Mouse (Mus musculus) right cerebral cortex, postnatal 4 days (tissue): Measurements from ENCODE around the gene Kcnj4.

ENCODE experiments used
- DNase-seq: peaks from one replicate; pipeline ENCODE4 v3.0.0-alpha.2; 2022

Kcnj4 gene

DNA sequence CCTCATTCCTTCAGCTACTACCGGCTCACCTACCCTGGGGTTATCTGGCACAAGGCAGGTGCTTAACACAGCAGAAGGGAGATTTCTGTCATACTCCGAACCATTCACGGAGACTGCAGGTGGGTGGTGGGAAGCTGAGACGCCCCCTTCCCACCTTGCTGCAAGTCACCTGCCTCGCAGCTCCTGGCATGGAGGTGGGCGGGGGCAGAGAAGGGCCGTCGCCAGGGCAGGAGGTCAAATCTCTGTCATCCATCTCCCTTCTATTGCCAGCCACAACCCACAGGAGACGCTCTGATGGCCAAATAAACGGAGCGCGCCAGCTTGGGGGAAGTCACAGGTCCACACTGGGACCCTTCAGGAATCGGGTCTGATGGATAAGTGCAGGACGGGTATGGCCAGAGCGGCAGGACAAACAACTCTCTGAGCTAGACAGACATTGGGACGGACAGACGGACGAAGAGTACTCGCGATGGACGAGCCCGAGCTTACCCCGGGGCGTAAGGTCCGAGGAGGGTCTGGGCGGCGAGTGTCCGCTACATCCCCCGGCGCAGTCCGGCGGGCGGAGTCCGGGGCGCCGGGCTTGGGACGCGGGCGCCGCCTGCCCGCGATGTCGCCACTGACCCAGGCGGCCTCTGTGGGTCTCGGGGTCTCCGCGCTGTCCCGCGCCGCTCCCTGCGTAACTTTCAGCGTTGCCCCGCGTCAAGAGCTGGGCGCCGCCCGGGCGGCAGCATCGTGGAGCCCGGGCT is at the start of gene Kcnj4:
Gene Kcnj4, minus strand, starts transcription at position 535 of the 746 bp plus-strand sequence.
- no peak for DNase-seq

DNA sequence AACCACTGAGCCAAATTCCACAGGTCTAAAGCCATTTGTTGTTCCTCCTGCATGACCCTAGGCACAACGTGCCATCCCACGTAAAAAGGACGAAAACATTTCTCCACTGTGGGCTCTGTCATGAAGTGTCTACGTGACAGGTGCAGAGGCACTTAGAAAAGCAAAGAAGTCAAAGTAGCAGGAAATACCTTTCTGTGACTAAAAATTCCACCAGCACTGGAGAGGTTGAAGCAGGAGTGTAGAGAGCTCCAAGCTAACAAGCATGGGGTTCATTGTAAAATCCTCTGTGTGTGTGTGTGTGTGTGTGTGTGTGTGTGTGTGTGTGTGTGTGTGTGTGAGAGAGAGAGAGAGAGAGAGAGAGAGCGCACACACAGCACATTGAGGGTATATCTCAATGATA is 47.5 kb upstream of the Kcnj4 start:
- no peak for DNase-seq

DNA sequence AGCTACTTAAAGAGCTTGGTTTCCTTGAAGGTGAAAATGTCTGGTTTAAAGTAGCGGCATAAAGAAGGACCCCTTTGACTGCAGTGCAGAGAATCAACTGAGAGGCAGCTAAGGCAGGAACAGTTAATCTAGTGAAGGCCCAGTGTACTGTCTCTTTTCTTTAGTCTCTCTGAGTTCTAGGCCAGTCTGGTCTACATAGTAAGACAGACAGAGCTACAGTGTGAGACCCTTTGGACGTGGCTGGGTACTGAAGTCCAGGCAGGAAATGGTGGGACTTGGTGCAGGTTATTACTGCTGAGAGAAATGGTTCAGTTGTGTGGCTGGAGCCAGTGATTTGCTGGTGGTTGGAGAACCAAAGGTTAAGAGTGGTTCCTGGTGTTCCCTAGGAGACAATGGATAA is 43.2 kb upstream of the Kcnj4 start:
- no peak for DNase-seq

GRCm38 (mm10) chr15:79547289-79547820 is 42.3 kb upstream of the Kcnj4 start:
- DNase-seq = no peak

GRCm38 (mm10) chr15:79546410-79547288 is 41.6 kb upstream of the Kcnj4 start, which contains the start of gene Ddx17:
TSS of gene Ddx17 (minus strand) at chr15:79546741.
- DNase-seq = peak; percentile 99

DNA sequence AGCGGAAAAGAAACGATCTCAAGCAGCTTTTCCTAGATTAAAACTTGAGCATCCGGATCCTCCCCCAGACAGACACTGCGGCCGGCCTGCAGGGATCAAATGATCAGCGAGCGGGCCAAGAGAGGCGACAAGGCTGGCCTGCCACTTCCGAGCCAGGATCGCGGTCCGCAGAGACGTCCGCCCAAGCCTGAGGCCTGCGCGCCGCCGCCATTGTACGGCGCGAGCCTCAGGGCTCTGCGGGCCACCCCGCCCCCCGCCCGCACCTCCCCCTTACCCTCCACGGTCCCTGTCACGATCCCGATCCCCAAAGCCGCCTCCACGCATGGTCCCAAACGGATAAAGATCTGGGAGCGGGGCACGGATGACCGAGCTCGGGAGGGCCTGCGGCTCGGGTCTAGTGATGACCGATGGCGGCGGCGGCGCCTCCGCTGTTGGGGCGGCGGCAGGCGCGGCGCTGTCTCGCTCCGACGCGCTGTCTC is 40.9 kb upstream of the Kcnj4 start:
- no peak for DNase-seq

GRCm38 (mm10) chr15:79545496-79545895 is 40.5 kb upstream of the Kcnj4 start:
- DNase-seq = no peak

DNA sequence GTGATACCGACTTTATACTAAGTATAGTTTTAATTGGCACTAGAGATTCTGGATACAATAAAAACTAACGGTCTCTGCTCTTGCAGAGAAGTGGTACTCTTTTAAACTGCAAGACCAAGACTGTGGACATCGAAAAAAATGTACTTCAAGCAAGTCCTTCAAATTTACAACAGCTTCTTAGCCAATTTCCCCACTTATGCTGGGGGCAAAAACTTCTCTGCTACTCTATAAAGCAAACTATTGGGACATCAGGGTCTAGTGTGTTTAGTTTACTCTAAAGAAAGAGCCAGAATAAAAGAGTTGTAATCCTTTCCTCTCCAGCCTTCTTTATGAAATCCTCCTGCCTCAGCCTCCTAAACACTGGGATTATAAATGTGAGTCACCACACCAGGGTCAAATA is 38.9 kb upstream of the Kcnj4 start:
- no peak for DNase-seq

DNA sequence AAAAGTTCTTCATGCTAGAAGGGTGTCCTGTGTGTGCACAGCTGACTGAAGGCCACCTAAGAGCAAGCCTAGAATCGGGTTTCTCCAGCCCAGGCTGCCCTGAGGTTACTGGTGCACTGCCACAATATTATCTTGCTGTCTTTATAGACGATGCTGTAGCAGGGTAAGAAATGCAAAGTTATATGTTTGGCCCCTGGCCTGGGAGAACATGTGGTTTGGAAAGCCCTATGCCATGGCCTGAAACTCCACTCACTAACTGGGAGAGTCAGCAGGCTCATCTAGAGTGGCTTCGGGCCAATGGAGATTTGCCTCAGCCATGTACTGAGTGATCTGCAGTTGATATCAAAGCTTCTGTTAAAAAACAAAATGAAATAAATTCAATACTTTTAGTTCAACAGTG is 28.8 kb upstream of the Kcnj4 start:
- no peak for DNase-seq

DNA sequence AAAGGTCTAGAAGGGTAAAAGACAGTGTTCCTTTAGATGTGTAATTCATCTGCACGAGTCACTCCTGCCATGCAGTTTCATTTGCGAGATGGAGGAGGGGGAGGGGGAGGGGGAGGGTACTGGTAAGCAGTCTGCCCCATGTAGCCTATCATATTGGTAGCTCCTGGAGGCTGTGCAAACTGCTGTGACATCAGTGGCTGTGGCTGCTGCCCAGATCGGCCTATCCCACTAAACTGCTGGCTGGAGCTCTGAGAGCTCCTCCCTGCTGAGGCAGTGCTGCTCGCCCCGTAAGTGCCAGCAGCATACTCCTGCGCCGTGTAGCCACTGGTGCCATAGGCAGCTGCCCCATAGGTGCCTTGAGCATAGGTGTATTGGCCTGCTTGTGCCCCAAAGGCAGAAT is 24.9 kb upstream of the Kcnj4 start:
- no peak for DNase-seq

- DNase-seq = no peak
Measured at GRCm38 (mm10) chr15:79527991-79528639, 23.1 kb upstream of the Kcnj4 start.

- DNase-seq = no peak
Measured at GRCm38 (mm10) chr15:79527192-79527591, 22.2 kb upstream of the Kcnj4 start.

DNA sequence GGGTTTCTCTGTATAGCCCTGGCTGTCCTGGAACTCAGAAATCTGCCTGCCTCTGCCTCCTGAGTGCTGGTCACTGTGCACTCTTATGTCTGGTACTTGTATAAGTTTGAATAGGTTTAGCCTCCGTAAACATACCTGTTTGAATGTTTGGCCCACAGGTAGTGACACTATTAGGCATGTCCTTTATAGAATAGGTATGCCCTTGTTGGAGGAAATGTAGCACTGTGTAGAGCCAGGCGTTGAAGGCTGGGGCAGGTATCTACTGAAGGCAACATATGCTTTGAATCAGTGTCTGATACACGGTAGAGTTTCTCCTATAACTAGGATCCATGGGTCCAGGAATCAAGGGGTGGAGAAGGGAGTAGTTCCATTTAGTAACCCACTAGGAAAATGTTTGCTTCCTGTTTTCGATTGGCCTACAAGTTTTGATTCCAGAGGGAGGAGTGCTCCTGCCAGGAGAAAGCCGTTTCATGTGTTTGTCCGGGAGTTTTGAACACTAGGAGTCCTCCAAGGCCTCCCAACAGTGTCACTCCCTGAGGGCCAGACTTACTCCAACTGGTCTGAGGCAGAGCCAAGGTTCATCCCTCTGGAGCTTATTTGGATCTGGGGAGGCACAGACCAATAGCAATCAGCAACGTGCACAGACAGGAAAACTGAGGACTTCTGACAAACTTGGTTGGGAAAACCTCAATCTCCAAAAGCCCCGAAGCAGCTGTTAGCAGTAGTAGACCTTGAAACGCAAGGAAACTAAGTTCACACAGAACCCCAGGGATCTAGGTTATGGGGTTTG is 21.1 kb upstream of the Kcnj4 start:
- DNase-seq = no peak

- DNase-seq = no peak
Measured at GRCm38 (mm10) chr15:79525564-79525963, 20.5 kb upstream of the Kcnj4 start.

DNA sequence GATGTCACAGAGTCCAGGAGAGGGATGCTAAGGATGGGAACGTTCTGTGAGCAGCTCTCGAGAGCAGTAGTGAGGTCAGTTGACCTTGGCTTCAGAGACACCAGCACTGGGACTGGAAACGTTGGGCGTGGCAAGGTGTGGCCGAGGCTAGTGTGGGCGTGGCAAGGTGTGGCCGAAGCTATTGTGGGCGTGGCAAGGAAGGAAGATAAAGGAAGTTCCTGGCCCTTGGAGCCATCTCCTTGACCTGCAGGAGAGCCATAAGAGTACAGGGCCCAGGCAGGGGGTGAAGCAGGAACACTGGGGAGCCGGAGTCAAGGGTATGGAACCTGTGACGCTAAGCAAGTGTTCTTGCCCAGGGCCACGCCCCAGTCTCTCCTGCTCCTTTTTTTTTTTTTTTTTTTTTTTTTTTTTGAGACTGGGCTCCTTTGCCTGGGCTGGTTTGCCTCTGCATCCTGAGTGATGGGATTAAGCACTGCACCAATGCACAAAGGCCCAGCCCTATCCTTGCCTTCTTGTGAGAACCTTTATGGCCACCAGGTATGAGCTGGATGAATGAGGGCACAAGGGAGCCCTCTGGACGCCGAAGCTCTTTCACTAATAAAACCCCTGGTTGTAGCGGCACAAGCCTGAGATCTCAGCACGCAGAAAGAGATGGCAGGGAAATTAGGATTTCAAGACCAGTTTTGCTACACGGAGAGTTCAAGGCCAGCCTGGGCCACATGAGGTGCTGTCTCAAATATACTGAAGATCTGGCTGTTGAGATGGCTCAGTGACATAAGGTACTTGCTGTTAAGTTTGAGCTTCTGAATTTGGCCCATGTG is 14.6 kb upstream of the Kcnj4 start:
- no peak for DNase-seq

GRCm38 (mm10) chr15:79518571-79518970 is 13.5 kb upstream of the Kcnj4 start:
- DNase-seq = no peak

DNA sequence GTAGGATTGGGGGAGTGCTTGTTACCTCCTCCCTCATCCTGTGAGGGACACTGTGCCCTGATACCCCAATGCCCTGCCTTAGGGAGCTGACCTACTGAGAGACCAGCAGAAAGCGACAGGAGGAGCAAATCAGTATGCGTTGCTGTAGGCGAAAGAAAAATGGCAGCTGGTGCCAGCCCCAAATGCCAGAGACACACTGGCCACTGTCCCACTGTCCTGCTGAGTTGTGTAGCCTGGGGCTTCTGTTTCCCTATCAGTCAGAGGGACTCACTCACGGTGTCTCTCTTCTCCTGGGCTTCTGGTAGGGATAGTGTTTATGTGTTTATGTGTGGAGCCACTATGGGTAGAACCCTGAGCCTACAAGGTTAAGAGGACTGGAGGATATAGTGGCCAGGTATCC is 12.7 kb upstream of the Kcnj4 start:
- no peak for DNase-seq

DNA sequence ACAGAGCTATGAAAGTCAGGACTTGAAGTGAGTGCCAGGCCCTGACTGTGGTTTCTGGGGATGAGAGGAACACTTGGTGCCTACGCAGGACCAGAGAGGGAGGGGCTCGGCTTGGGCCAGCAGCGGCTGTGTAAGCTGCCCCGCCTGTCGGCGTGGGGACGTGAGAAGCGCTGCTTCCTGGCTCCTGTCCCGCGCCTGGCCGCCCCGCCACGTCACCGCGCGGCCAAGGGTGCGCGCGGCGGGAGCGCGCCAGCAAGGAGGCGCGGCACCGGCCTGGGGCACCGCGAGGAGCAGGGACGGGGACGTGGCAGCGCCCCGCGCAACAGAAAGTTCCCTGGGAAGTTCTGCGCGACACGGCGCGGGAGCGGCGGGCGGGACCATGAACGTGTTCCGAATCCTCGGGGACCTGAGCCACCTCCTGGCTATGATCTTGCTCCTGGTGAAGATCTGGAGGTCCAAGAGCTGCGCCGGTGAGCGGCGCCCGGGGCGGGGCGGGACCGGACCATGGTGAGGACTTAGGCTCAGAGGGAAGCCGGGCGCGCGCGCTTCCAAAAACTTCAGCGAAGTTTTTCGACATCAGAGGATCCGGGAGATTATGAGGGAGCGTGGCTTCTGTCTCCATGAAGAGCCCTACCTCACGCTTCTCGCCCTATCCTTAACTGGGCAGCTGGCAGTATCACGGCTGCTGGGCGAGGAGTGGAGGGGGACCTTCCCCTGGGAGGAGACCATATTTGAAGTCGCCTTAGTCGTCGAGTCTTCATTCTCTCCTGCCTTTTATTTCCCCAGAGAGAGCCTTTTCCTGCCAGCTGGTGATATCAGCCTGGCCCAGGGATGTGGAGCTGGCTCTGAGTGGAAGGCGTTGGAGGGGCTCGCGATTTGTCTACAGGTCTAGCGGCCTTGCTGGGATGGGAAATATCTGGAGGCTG is 11.4 kb upstream of the Kcnj4 start, which contains the start of gene Kdelr3:
Gene Kdelr3, plus strand, starts transcription at position 241 of the 926 bp plus-strand sequence.
- no peak for DNase-seq

GRCm38 (mm10) chr15:79513940-79514339 is 8.9 kb upstream of the Kcnj4 start:
- DNase-seq = no peak
